Comparison of ENCODE assay signal across 9 mouse cellular contexts in the genomic region with DNA sequence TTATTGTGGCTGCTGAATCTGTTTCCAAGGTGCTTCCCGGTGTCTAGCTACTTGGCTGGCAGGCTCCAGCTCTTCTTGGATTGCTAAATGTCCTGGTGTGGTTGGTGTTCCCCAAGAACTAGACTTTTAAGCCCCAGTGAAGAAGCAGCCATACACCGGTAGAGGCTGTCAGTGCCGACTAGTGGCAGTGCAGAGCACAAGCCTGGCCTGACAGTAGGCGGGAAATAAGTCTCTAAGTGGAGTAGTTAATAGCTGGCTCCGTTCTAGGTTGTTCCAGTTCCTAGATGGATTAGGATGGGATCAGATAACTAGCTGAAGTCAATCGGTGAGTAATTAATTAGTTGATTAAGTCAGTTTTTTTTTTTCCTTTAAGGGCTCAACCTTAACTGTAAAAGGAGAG. TPM values are rescaled to one million over a fixed set of nuclear protein-coding genes. Genes with fewer than 3 reads are reported as not detected.
DNase-seq lines count a peak whose midpoint lies in the region; ATAC-seq and TF ChIP-seq lines count a peak whose summit lies in the region.
"Had no signal": no experiment of that assay in that cellular context is flagged by ENCODE, and none has a peak within 500 bp of the region (broad histone marks: within the 10 kb centered on the region; RNA-seq: fewer than 3 reads in every experiment).

No protein-coding gene starts in this region.

- H3K4me3 ChIP-seq in forebrain, embryonic 16.5 days (replicated peaks; ENCODE audit: low read length) = no peak overlapping the region
- no peak overlapping the region for H3K4me3 ChIP-seq in forebrain, embryonic 10.5 days
- no peak overlapping the region for H3K4me3 ChIP-seq in liver, embryonic 12.5 days
- H3K4me3 ChIP-seq in bone marrow, adult 2 months (replicated peaks; ENCODE audit: control insufficient read depth, low read depth, low read length) = no peak overlapping the region
- no peak overlapping the region for H3K4me3 ChIP-seq in small intestine, adult 2 months (ENCODE audit: low read depth, low read length)
- H3K4me3 ChIP-seq: midbrain, embryonic 12.5 days had no signal

- H3K4me2 ChIP-seq in forebrain, embryonic 16.5 days (ENCODE audit: low read length) = peak overlapping the region; percentile 5; the same call in 1 of the 2 replicates
- H3K4me2 ChIP-seq in liver, embryonic 12.5 days = no peak overlapping the region
- H3K4me2 ChIP-seq: midbrain, embryonic 12.5 days had no signal

- no peak for ATAC-seq in forebrain, embryonic 16.5 days
- ATAC-seq in liver, embryonic 12.5 days = no peak

- H3K27ac ChIP-seq in forebrain, embryonic 16.5 days (ENCODE audit: low read length) = no peak overlapping the region
- no peak overlapping the region for H3K27ac ChIP-seq in forebrain, embryonic 10.5 days
- H3K27ac ChIP-seq in liver, embryonic 12.5 days = 0 out of 2 replicates have a peak overlapping the region, but pooled peaks have one; percentile 20
- H3K27ac ChIP-seq in bone marrow, adult 2 months (ENCODE audit: control insufficient read depth, insufficient read depth, low read depth, low read length, poor library complexity) = no peak overlapping the region
- no peak overlapping the region for H3K27ac ChIP-seq in small intestine, adult 2 months (ENCODE audit: insufficient read depth, low read depth, low read length)
- H3K27ac ChIP-seq: midbrain, embryonic 12.5 days had no signal

- 49% methylated on average over 6 of the region's 6 CpGs for WGBS in forebrain, embryonic 16.5 days
- 79% methylated on average over 6 of the region's 6 CpGs for WGBS in forebrain, embryonic 10.5 days
- WGBS in liver, embryonic 12.5 days (ENCODE audit: insufficient replicate concordance) = 57% methylated on average over 6 of the region's 6 CpGs
- 21% methylated on average over 6 of the region's 6 CpGs for WGBS in bone marrow, adult 2 months
- WGBS in small intestine, adult 2 months = 8% methylated on average over 6 of the region's 6 CpGs

- peaks cover 33% of the 10 kb centered on the region for H3K4me1 ChIP-seq in forebrain, embryonic 16.5 days (replicated peaks; ENCODE audit: control insufficient read depth, insufficient read depth, low read length)
- peaks cover 37% of the 10 kb centered on the region for H3K4me1 ChIP-seq in forebrain, embryonic 10.5 days
- H3K4me1 ChIP-seq in liver, embryonic 12.5 days = peaks cover 49% of the 10 kb centered on the region
- peaks cover 7% of the 10 kb centered on the region for H3K4me1 ChIP-seq in bone marrow, adult 2 months (ENCODE audit: control insufficient read depth, insufficient read depth, low read length)
- peaks cover 27% of the 10 kb centered on the region; the same call in 1 of the 2 replicates for H3K4me1 ChIP-seq in small intestine, adult 2 months (ENCODE audit: control insufficient read depth, insufficient read depth, insufficient read length, low read length)

- H3K36me3 ChIP-seq in forebrain, embryonic 16.5 days (ENCODE audit: control insufficient read depth, insufficient read depth) = no peaks in the 10 kb centered on the region
- H3K36me3 ChIP-seq in forebrain, embryonic 10.5 days (replicated peaks) = peaks cover 50% of the 10 kb centered on the region
- peaks cover 43% of the 10 kb centered on the region for H3K36me3 ChIP-seq in liver, embryonic 12.5 days
- peaks cover 10% of the 10 kb centered on the region for H3K36me3 ChIP-seq in small intestine, adult 2 months (ENCODE audit: control insufficient read depth, insufficient read depth, low read length)

- TF ChIP-seq POLR2A in bone marrow, adult 2 months (IDR thresholded peaks at IDR 0.05; ENCODE audit: borderline replicate concordance, control insufficient read depth, low read depth, low read length) = no peak
- TF ChIP-seq POLR2A in small intestine, adult 2 months (IDR thresholded peaks at IDR 0.05; ENCODE audit: low read depth, low read length) = no peak

- no peaks in the 10 kb centered on the region for H3K27me3 ChIP-seq in forebrain, embryonic 16.5 days (replicated peaks; ENCODE audit: control insufficient read depth, insufficient read depth, low read length)
- H3K27me3 ChIP-seq in forebrain, embryonic 10.5 days (ENCODE audit: poor library complexity, severe bottlenecking) = no peaks in the 10 kb centered on the region
- H3K27me3 ChIP-seq in liver, embryonic 12.5 days (replicated peaks) = no peaks in the 10 kb centered on the region
- no peaks in the 10 kb centered on the region for H3K27me3 ChIP-seq in small intestine, adult 2 months (ENCODE audit: control insufficient read depth, insufficient read depth, low read length)
- H3K27me3 ChIP-seq: midbrain, embryonic 12.5 days had no signal

- H3K9me3 ChIP-seq in forebrain, embryonic 16.5 days (ENCODE audit: control insufficient read depth, low read length) = no peaks in the 10 kb centered on the region
- no peaks in the 10 kb centered on the region for H3K9me3 ChIP-seq in forebrain, embryonic 10.5 days
- no peaks in the 10 kb centered on the region for H3K9me3 ChIP-seq in liver, embryonic 12.5 days (replicated peaks)
- H3K9me3 ChIP-seq: midbrain, embryonic 12.5 days had no signal

- DNase-seq in forebrain, embryonic 10.5 days (ENCODE audit: extremely low spot score, low spot score) = no peak
- no peak for DNase-seq in liver
- peak; percentile 43 to 67 for DNase-seq in kidney, postnatal 4 days
- DNase-seq in right cerebral cortex, postnatal 4 days = no peak

- H3K9ac ChIP-seq in forebrain, embryonic 16.5 days (replicated peaks; ENCODE audit: low read depth, low read length) = no peak overlapping the region
- no peak overlapping the region for H3K9ac ChIP-seq in liver, embryonic 12.5 days
- H3K9ac ChIP-seq: midbrain, embryonic 12.5 days had no signal

- TF ChIP-seq CTCF in bone marrow, adult 2 months (IDR thresholded peaks at IDR 0.05; ENCODE audit: control insufficient read depth, insufficient read depth, low read length) = peak; percentile 56
- peak; percentile 70; the same call in 1 of the 2 replicates for TF ChIP-seq CTCF in small intestine, adult 2 months (IDR thresholded peaks at IDR 0.05; ENCODE audit: extremely low read depth, insufficient read length, insufficient replicate concordance, low read depth, low read length)

RNA-seq across cellular contexts. Expression of a gene that starts 3.9 kb away (rescaled TPM):
- 17.9 and 19.3 TPM in 2 replicates for polyA plus RNA-seq in forebrain, embryonic 16.5 days (2015; fragmentation: Nextera tagmentation; extraction: Ambion mirVana)
- 19.7 and 21.6 TPM in 2 replicates for polyA plus RNA-seq in forebrain, embryonic 10.5 days (2016; fragmentation: Nextera tagmentation; extraction: Ambion mirVana)
- polyA plus RNA-seq in liver, embryonic 12.5 days (2016; fragmentation: Nextera tagmentation; extraction: Ambion mirVana) = 7.4 and 7.5 TPM in 2 replicates
- 2.9 and 7.6 TPM in 2 replicates for polyA plus RNA-seq in bone marrow, adult 2 months (2011; ENCODE audit: insufficient read depth, insufficient read length, low replicate concordance, missing spikeins)
- polyA plus RNA-seq in small intestine, adult 2 months (2012; rRNA removed) = 3.4 and 8.1 TPM in 2 replicates

RNA-seq across cellular contexts. Expression of a gene that starts 40.3 kb away (rescaled TPM):
- polyA plus RNA-seq in forebrain, embryonic 16.5 days (2015; fragmentation: Nextera tagmentation; extraction: Ambion mirVana) = 53.6 and 57.5 TPM in 2 replicates
- polyA plus RNA-seq in forebrain, embryonic 10.5 days (2016; fragmentation: Nextera tagmentation; extraction: Ambion mirVana) = 48.5 and 50.1 TPM in 2 replicates
- 27.7 and 32.7 TPM in 2 replicates for polyA plus RNA-seq in liver, embryonic 12.5 days (2016; fragmentation: Nextera tagmentation; extraction: Ambion mirVana)
- polyA plus RNA-seq in bone marrow, adult 2 months (2011; ENCODE audit: insufficient read depth, insufficient read length, low replicate concordance, missing spikeins) = 29.0 and 47.1 TPM in 2 replicates
- 10.0 and 17.1 TPM in 2 replicates for polyA plus RNA-seq in small intestine, adult 2 months (2012; rRNA removed)

RNA-seq across cellular contexts. Expression of a gene that starts 40.4 kb away (rescaled TPM):
- 12.8 and 14.1 TPM in 2 replicates for polyA plus RNA-seq in forebrain, embryonic 16.5 days (2015; fragmentation: Nextera tagmentation; extraction: Ambion mirVana)
- 33.5 and 34.1 TPM in 2 replicates for polyA plus RNA-seq in forebrain, embryonic 10.5 days (2016; fragmentation: Nextera tagmentation; extraction: Ambion mirVana)
- polyA plus RNA-seq in liver, embryonic 12.5 days (2016; fragmentation: Nextera tagmentation; extraction: Ambion mirVana) = 23.6 and 23.9 TPM in 2 replicates
- polyA plus RNA-seq in bone marrow, adult 2 months (2011; ENCODE audit: insufficient read depth, insufficient read length, low replicate concordance, missing spikeins) = 10.0 and 29.6 TPM in 2 replicates
- 2.5 and 4.5 TPM in 2 replicates for polyA plus RNA-seq in small intestine, adult 2 months (2012; rRNA removed)

Comparison
In these comparisons a context has a peak if more than half of its experiments do, and no peak if none do; other contexts are left out.
1. DNase-seq: peak in kidney, postnatal 4 days (2 of 2); none in forebrain, embryonic 10.5 days (single experiment), liver (single experiment) and right cerebral cortex, postnatal 4 days (single experiment).